Mouse (Mus musculus): Measurements from ENCODE around the gene Zfp786. TPM values are rescaled to one million over a fixed set of nuclear protein-coding genes. Genes with fewer than 3 reads are reported as not detected.

Gene Zfp786
- total and polyA plus RNA-seq, 3 experiments: 1.3 to 2.0 TPM; not detected in 1

GRCm38 (mm10) chr6:47828950-47829349 lies 1.7 kb downstream of the Zfp786 start (continued):
- TF ChIP-seq MAX (IDR thresholded peaks at IDR 0.05; ENCODE audit: low read length) (no peak), TCF12 (IDR thresholded peaks at IDR 0.05; ENCODE audit: low read depth, low read length) (no peak), ZNF384 (IDR thresholded peaks at IDR 0.05; ENCODE audit: low read depth, low read length) (no peak), SMC3 (IDR thresholded peaks at IDR 0.05; ENCODE audit: low read depth, low read length) (peak; percentile 69), JUND (IDR thresholded peaks at IDR 0.05; ENCODE audit: low read depth, low read length) (no peak), MAFK (IDR thresholded peaks at IDR 0.05; ENCODE audit: borderline replicate concordance, low read depth, low read length) (no peak), ELF1 (IDR thresholded peaks at IDR 0.05; ENCODE audit: low read depth, low read length) (no peak), CHD1 (IDR thresholded peaks at IDR 0.05; ENCODE audit: low read depth, low read length) (no peak), MEF2A (IDR thresholded peaks at IDR 0.05; ENCODE audit: extremely low read depth, insufficient replicate concordance, low read depth, low read length, poor library complexity, severe bottlenecking) (no peak), EP300 (IDR thresholded peaks at IDR 0.05; ENCODE audit: low read depth in 1 of 2, low read length in 2 of 2) (no peak), GABPA (IDR thresholded peaks at IDR 0.05; ENCODE audit: low read depth, low read length) (no peak), CTCF (IDR thresholded peaks at IDR 0.05 in 2 of 3, conservative IDR thresholded peaks at IDR 0.05 in 1 of 3; ENCODE audit: control insufficient read depth in 1 of 3, insufficient read depth in 1 of 3, low read depth in 2 of 3, low read length in 3 of 3, poor library complexity in 1 of 3, severe bottlenecking in 1 of 3) (peak; percentile 11 to 78 (median 53); a peak in 4 of 6 replicates), E2F4 (IDR thresholded peaks at IDR 0.05; ENCODE audit: borderline replicate concordance, low read depth, low read length) (no peak), KAT2A (conservative IDR thresholded peaks at IDR 0.05; ENCODE audit: low read depth, low read length) (no peak), POLR2AphosphoS2 (IDR thresholded peaks at IDR 0.05; ENCODE audit: low read length) (no peak)

DNA sequence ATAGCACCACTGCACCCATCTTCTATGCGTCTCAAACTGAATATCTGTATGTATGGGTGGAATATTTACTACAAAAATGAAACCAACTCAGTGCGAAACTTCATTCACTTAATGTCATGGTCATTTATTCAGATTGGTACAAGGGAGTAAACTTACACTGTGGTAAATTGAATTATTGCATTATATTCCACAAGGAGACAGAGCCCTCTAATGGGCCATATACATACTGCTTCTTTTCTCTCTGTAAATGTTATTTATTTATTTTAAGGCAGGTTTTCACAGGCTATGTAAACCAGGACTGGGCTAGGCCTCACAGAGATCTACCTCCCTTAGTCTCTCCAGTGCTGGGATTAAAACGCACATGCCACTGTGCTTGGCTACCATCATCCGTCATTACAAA lies 3.2 kb downstream of the Zfp786 start:
- Histone ChIP-seq H3K9ac (ENCODE audit: control insufficient read depth, low read depth, low read length, poor library complexity, severe bottlenecking) (no peak overlapping the region), H3K36me3 (ENCODE audit: control insufficient read depth in 1 of 2, insufficient read depth in 2 of 2, low read length in 2 of 2) (peaks cover 0 to 5% of the 10 kb centered on the region in 2 experiments; a peak in 3 of 4 replicates), H3K4me1 (ENCODE audit: control insufficient read depth in 1 of 2, insufficient read depth in 2 of 2, low read length in 2 of 2) (peaks cover 0 to 3% of the 10 kb centered on the region in 2 experiments; a peak in 1 of 4 replicates), H3K27ac (ENCODE audit: control insufficient read depth, low read depth, low read length) (no peak overlapping the region), H3K27me3 (ENCODE audit: control insufficient read depth in 1 of 2, insufficient read depth in 2 of 2, low read length in 2 of 2) (no peaks in the 10 kb centered on the region), H3K79me2 (ENCODE audit: control insufficient read depth, insufficient read depth, low read length, poor library complexity) (no peaks in the 10 kb centered on the region; the same call in 1 of the 2 replicates), H3K9me3 (replicated peaks; ENCODE audit: insufficient read depth, low read length) (no peaks in the 10 kb centered on the region), H3K4me3 (ENCODE audit: control insufficient read depth in 1 of 2, insufficient read depth in 1 of 2, low read depth in 2 of 2, low read length in 2 of 2) (no peak overlapping the region)
- TF ChIP-seq RAD21 (IDR thresholded peaks at IDR 0.05; ENCODE audit: low read depth, low read length) (peak; percentile 13), ZNF384 (IDR thresholded peaks at IDR 0.05; ENCODE audit: low read depth, low read length) (no peak)
- DNase-seq (ENCODE audit: low read depth, low spot score): no peak

- no peaks in the 10 kb centered on the region for H3K27me3 ChIP-seq (ENCODE audit: control insufficient read depth in 1 of 2, insufficient read depth in 2 of 2, low read length in 2 of 2)
- H3K4me1 ChIP-seq (ENCODE audit: control insufficient read depth in 1 of 2, insufficient read depth in 2 of 2, low read length in 2 of 2): no peaks in the 10 kb centered on the region; a peak in 2 of 4 replicates
- H3K9me3 ChIP-seq (replicated peaks; ENCODE audit: insufficient read depth, low read length): no peaks in the 10 kb centered on the region
- no peak for DNase-seq (ENCODE audit: low read depth, low spot score)
- H3K79me2 ChIP-seq (ENCODE audit: control insufficient read depth, insufficient read depth, low read length, poor library complexity): no peaks in the 10 kb centered on the region
- H3K9ac ChIP-seq (ENCODE audit: control insufficient read depth, low read depth, low read length, poor library complexity, severe bottlenecking): no peak overlapping the region
- no peak overlapping the region for H3K27ac ChIP-seq (ENCODE audit: control insufficient read depth, low read depth, low read length)
- H3K4me3 ChIP-seq (ENCODE audit: control insufficient read depth in 1 of 2, insufficient read depth in 1 of 2, low read depth in 2 of 2, low read length in 2 of 2): no peak overlapping the region
- TF ChIP-seq POLR2A (IDR thresholded peaks at IDR 0.05; ENCODE audit: control insufficient read depth in 1 of 2, insufficient read depth in 1 of 2, low read depth in 1 of 2, low read length in 2 of 2, poor library complexity in 1 of 2): no peak
- no peak for TF ChIP-seq GATA1 (IDR thresholded peaks at IDR 0.05; ENCODE audit: low read depth, low read length)
- peaks cover 0 to 4% of the 10 kb centered on the region in 2 experiments; a peak in 3 of 4 replicates for H3K36me3 ChIP-seq (ENCODE audit: control insufficient read depth in 1 of 2, insufficient read depth in 2 of 2, low read length in 2 of 2)
These were observed 6.4 kb downstream of the Zfp786 start for GRCm38 (mm10) chr6:47824241-47824640.

All from MEL (cell line).